Mouse (Mus musculus) embryo, embryonic 10.5 days (tissue): Measurements from ENCODE around the gene Slc9a3r1.
A peak's percentile ranks its signal among the peaks of the same experiment; 100 is the strongest.

Experiments
- DNase-seq: peaks from one replicate; pipeline ENCODE4 v3.0.0-alpha.2; 2015; ENCODE audit warnings: low spot score

The Slc9a3r1 gene

DNA sequence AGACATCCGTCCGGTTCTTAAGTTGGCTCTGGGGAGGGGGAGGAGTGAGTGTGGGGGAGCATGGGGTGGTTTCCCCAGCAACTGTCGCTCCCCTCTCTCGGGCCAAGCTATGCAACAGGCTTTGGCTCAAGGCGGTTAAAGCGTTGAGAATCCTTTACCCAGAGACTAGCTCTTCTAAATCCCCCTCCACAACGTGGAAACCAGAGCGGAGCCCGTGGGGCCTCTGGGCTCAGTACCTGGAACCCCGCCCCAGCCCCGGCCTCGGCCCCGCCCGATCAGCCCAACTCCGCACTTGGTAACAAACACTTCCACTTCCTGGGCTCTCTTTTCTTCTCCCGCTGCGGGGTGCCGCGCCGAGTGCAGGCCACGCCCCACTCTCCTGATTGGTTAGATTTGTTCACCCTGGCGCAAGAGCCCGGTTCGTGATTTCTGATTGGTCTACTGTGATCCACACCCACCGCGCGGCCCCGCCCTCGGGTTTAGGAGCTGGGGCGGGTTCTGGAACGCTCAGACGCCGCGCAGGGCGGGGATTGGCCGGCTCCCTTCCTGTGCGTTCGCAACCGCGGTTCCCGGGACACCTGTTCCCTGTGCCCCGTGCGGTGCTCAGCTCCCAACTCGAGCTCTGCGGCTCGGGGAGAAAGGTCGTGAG lies at the start of gene Slc9a3r1:
TSS of gene Slc9a3r1 (plus strand) at position 510 of the 649 bp plus-strand sequence.
- peak; percentile 99 for DNase-seq

DNA sequence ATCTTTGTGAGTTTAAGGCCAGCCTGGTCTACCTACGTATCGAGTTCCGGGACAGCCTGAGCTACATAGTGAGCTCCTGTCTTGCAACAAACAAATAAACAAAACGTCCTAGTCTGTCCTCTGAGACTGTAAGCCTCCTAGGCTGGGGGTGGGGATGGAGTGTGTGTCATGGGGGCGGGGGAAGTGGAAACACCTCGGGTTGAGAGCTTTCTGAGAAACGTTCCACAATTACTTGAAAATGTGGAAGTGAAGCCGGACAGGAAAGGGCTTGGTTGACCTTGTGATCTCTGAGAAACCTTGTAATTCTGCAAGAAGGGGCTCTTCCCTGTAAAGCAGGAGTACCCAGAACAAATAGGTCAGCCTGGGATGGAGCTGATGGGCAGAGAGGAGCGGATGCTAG lies 43.7 kb upstream of the Slc9a3r1 start:
- DNase-seq, result no peak

- DNase-seq, result no peak
Measured at GRCm38 (mm10) chr11:115128483-115128882, 34.7 kb upstream of the Slc9a3r1 start.

- no peak for DNase-seq
Measured at GRCm38 (mm10) chr11:115129508-115130126, 33.5 kb upstream of the Slc9a3r1 start.

GRCm38 (mm10) chr11:115131768-115132381 lies 31.3 kb upstream of the Slc9a3r1 start:
- DNase-seq, result no peak

DNA sequence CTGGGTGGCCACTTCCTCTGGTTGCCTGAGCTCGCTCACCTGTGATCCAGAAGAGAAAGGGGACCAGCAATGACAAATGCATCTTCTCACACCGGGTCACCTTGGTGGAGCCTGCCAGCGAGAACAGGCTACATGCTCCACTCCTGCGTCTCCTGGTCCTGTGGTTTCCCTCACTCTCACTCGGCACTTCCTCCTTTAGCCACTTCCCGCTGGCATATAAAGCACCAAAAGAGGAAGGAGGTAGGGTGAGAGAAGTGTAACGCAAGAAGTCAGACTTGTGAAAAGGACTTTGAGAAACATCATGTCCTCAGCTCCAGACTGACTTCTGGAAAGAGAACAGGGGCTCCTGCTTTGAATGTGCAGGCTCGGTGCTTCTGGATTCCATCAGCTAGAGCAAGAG lies 29.3 kb upstream of the Slc9a3r1 start, which contains the start of gene Cd300lf:
TSS of gene Cd300lf (minus strand) at position 193 of the 400 bp plus-strand sequence.
- DNase-seq, result no peak

GRCm38 (mm10) chr11:115138597-115139262 lies 24.4 kb upstream of the Slc9a3r1 start:
- no peak for DNase-seq

DNA sequence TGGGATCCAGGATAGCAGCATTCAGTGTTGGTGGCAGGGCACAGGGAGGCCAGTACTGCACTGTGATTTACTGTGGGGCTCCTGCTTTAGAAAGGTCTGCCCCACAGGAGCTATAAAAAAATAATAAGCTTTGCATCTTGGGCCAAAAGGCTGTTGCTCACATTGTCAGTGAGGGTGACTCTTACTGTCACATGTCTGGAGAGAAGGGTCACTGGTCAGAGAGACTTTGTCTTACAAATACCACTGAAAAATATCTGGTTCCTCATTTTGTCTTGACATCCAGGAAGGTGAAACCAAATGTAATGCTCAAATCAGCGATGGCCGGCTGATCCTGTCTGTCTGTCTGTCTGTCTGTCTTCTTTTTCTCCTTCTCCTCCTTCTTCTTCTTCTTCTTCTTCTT lies 21.2 kb upstream of the Slc9a3r1 start:
- no peak for DNase-seq

DNA sequence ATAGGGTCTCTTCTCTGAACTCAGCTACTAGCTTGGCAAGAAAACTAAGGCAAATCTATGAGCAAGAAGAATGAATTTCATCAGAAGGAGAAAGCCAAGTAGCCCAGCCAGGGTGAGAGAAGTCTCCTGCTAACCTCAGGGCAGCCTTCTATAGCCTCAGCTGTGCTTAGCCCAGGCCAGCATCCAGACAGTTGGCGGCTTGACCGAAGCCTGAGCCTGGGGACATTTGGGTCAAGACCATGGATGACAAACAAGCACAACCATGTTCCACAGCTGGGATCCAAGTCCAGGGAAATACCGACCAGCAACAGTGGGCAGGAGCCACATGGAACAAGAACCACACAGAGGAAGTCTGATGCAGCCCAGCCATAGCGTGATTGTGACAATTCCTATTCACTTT lies 15.3 kb upstream of the Slc9a3r1 start:
- DNase-seq, result no peak

- DNase-seq, result no peak
Measured at GRCm38 (mm10) chr11:115150741-115151254, 12.3 kb upstream of the Slc9a3r1 start.

- DNase-seq, result peak; percentile 95
Measured at GRCm38 (mm10) chr11:115151755-115152429, 11.2 kb upstream of the Slc9a3r1 start.

DNA sequence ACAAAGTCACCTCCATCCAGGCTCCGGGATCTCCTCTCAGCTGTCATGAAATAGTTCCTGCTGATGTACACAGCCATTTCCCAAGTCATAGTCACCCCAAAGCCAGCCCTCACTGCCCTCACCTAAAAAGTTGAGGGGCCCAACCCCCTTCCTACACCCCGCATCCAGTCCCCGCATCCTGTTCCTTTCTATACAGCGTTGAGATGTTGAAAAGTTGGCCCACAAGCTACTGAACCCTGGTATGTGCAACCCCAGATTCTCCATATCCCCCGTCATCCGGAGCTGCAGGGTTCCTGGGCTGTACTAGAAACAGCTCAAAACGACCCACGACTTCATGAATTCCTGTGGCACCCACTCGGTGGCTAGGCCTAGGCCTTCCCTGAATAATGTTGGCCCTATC lies 10.1 kb upstream of the Slc9a3r1 start:
- DNase-seq, result no peak

DNA sequence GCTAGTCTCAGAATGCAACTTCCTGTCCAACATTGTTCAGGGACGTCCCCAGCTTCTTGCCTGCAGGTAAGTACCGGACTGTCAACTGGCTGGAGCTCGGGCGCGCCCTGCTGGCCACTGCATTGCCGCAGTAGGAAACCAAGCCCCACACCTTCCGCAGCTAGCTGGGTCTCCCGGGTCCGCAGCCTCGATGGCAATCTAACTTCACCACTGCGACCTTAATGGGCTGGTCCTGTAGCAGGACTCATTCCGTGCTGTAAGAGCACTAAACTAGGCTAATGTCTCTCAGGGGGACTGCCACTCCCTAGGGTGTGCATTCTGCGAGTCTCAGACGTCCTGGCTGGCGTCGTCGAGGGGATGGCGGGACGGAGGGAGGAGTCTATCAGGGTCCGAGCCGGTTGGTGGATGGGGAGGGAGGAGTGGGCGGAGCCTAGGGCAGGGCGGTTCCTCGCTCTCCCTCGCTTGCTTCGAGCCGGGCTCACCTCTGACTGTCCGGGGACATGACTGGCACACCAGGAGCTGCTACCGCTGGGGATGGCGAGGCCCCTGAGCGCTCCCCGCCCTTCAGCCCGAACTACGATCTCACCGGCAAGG lies 9.3 kb upstream of the Slc9a3r1 start:
- DNase-seq, result peak; percentile 82

GRCm38 (mm10) chr11:115155053-115155634 lies 8.0 kb upstream of the Slc9a3r1 start:
- no peak for DNase-seq

- no peak for DNase-seq
Measured at GRCm38 (mm10) chr11:115157933-115158719, 5.0 kb upstream of the Slc9a3r1 start.

DNA sequence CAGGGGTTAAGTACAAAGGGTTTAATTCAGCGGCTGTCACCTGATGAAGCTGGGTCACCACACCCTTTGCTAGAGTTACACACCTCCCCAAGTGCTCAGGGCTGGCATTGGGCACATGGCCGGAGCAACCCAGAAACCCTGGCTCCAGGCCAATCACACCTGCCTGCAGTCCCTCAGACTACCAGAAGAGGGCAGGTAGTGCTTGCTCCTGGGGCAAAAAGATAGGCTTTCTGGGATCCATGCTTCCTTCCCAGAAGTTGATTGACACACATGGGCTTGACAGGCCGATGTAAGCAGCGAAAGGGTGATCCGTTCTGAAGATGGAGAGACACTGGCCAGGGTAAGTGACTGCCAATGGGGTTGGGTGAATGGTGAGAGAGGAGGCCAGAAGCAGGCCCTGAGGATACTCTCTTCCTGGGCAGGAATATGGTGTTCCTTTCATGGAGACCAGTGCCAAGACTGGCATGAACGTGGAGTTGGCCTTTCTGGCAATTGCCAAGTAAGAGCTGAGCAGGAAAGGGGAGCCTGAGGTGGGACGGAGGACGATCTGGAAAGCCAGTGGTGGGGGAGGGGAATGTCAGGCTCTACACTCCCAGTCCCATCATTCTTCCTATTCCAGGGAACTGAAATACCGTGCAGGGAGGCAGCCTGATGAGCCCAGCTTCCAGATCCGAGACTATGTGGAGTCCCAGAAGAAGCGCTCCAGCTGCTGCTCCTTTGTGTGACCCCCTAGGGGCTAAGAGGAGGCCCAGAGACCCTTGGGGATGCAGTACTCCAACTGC lies 2.9 kb upstream of the Slc9a3r1 start:
- DNase-seq, result peak; percentile 71

- peak; percentile 84 for DNase-seq
Measured at GRCm38 (mm10) chr11:115160883-115161577, 2.1 kb upstream of the Slc9a3r1 start.

- DNase-seq, result no peak
Measured at GRCm38 (mm10) chr11:115161578-115162204, 1.4 kb upstream of the Slc9a3r1 start.
